Mouse (Mus musculus) hindbrain, embryonic 11.5 days (tissue): ENCODE results near the gene Ckmt1. TPM values are rescaled to one million over a fixed set of nuclear protein-coding genes. Genes with fewer than 3 reads are reported as not detected.
"Not testable (repeated sequence)": the region's sequence is repeated elsewhere in the genome, so short reads cannot be mapped to it uniquely, and the experiment has no call there.

Experiments
- ATAC-seq: fragments of 200-750 bp; cut with Nextera tagmentation; 2 replicates; pipeline ENCODE4 v1.8.0; 2017; ENCODE audit warnings: mild to moderate bottlenecking, moderate TSS enrichment, moderate library complexity; ENCODE audit not compliant: low FRiP score
- DNase-seq: peaks from one replicate; pipeline ENCODE4 v3.0.0-alpha.2; 2015; ENCODE audit warnings: low spot score
- H3K27ac ChIP-seq: fragments of 300-500 bp; sonication (generic); 2 replicates; pipeline ENCODE4 v1.5.1; 2014; ENCODE audit warnings: mild to moderate bottlenecking, low read depth, low read length
- H3K27me3 ChIP-seq: fragments of 300-500 bp; sonication (generic); 2 replicates; pipeline ENCODE4 v1.6.1; 2014; ENCODE audit warnings: mild to moderate bottlenecking, low read length, moderate library complexity, mixed read lengths; ENCODE audit not compliant: control insufficient read depth, insufficient read depth
- H3K36me3 ChIP-seq: fragments of 300-500 bp; sonication (generic); 2 replicates; pipeline ENCODE4 v1.6.1; 2014; ENCODE audit warnings: mild to moderate bottlenecking, low read length, moderate library complexity, mixed read lengths; ENCODE audit not compliant: control insufficient read depth, insufficient read depth
- H3K4me1 ChIP-seq: fragments of 300-500 bp; sonication (generic); replicated peaks from 2 replicates; pipeline ENCODE4 v1.6.1; 2014; ENCODE audit warnings: low read length, mixed read lengths; ENCODE audit not compliant: control insufficient read depth, insufficient read depth
- H3K4me2 ChIP-seq: fragments of 300-500 bp; sonication (generic); replicated peaks from 2 replicates; pipeline ENCODE4 v1.6.1; 2014; ENCODE audit warnings: mild to moderate bottlenecking, low read depth, low read length
- H3K4me3 ChIP-seq: fragments of 300-500 bp; sonication (generic); 2 replicates; pipeline ENCODE4 v1.5.1; 2014; ENCODE audit warnings: low read depth, low read length
- H3K9ac ChIP-seq: fragments of 300-500 bp; sonication (generic); 2 replicates; pipeline ENCODE4 v1.6.1; 2014; ENCODE audit warnings: low read depth, low read length
- H3K9me3 ChIP-seq: fragments of 300-500 bp; sonication (generic); 2 replicates; pipeline ENCODE4 v1.6.1; 2016; ENCODE audit warnings: low read length; ENCODE audit not compliant: control insufficient read depth
- WGBS: fragments of 180-500 bp; shearing (Covaris S2); extraction: QIAGEN DNeasy Blood & Tissue Kit; methylation state at CpG from one replicate; pipeline ENCODE4 v1.1.7; 2014; 5-methylcytosine and 5-hydroxymethylcytosine counted together
- polyA plus RNA-seq: library from polyadenylated mRNA; unstranded; fragments of >200 nt; fragmentation: Nextera tagmentation; extraction: Ambion mirVana; gene quantifications from 2 replicates; pipeline ENCODE4 v1.2.1, GENCODE M21; 2014

The Ckmt1 gene
- polyA plus RNA-seq, 1 experiment from 2014 or later: 8.5 TPM

DNA sequence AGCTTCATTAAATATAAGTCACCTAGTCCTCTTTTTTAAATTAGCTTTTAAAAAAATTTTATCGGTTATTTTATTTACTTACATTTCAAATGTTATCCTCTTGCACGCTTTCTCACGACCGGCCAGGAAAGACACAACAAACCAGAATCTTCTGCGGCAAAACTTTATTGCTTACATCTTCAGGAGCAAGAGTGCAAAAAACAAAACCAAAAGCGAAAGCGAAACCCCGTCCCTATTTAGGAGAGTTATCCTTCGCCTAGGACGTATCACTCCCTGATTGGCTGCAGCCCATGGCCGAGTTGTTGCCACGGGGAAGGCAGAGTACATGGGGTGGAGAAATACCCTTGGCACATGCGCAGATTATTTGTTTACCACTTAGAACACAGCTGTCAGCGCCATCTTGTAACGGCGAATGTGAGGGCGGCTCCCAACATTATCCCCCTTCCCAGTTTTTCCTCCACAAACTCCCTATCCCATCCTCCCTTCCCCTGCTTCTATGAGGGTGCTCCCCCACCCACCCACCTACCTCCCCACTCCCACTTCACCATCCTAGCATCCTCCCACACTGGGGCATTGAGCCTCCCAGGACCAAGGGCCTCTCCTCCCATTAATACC, 29.6 kb downstream of the Ckmt1 start, which contains the start of gene Strc:
Gene Strc (minus strand): TSS at position 208 of the 615 bp plus-strand sequence.
- H3K4me2 ChIP-seq, ATAC-seq, H3K9ac ChIP-seq, H3K4me1 ChIP-seq, H3K27me3 ChIP-seq, H3K4me3 ChIP-seq, H3K9me3 ChIP-seq, H3K27ac ChIP-seq, H3K36me3 ChIP-seq, DNase-seq: not testable (repeated sequence)
- 94% methylated on average over 14 of the region's 17 CpGs for WGBS

GRCm38 (mm10) chr2:121396624-121397023, 39.1 kb downstream of the Ckmt1 start:
- no peaks in the 10 kb centered on the region for H3K9me3 ChIP-seq
- ATAC-seq: no peak
- no peaks in the 10 kb centered on the region for H3K4me1 ChIP-seq
- WGBS: 17% methylated on average over 8 of the region's 8 CpGs
- no peaks in the 10 kb centered on the region for H3K36me3 ChIP-seq
- DNase-seq: peak; percentile 93
- H3K4me2 ChIP-seq: no peak overlapping the region
- H3K27ac ChIP-seq: no peak overlapping the region
- no peak overlapping the region for H3K4me3 ChIP-seq
- H3K9ac ChIP-seq: no peak overlapping the region
- H3K27me3 ChIP-seq: no peaks in the 10 kb centered on the region

DNA sequence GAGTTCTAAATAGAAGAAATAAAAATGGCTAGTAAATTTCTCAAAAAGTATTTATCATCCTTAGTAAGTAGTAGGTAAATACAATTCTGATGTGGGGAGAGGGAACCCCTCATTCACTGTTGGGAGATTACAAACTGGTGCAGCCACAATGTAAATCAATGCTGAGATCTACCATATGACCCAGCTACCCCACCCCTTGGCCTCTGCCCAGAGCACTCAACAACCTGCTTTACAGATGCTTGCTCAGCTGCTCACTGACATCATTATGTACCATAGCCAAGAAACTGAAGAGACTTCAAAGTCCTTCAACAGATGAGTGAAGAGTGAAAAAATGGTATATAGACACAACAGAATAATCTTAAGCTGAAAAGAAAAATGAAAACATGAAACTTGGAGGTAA, 45.8 kb downstream of the Ckmt1 start:
- Histone ChIP-seq H3K27me3 (no peaks in the 10 kb centered on the region), H3K36me3 (no peaks in the 10 kb centered on the region), H3K9ac (no peak overlapping the region), H3K4me3 (no peak overlapping the region), H3K27ac (no peak overlapping the region), H3K4me1 (no peaks in the 10 kb centered on the region), H3K4me2 (no peak overlapping the region), H3K9me3 (no peaks in the 10 kb centered on the region)
- DNase-seq: no peak
- ATAC-seq: no peak

GRCm38 (mm10) chr2:121408160-121408559, 50.6 kb downstream of the Ckmt1 start:
- H3K4me1 ChIP-seq: no peaks in the 10 kb centered on the region
- H3K9me3 ChIP-seq: no peaks in the 10 kb centered on the region
- no peaks in the 10 kb centered on the region for H3K36me3 ChIP-seq
- no peak overlapping the region for H3K4me3 ChIP-seq
- WGBS: 37% methylated on average over 4 of the region's 4 CpGs
- DNase-seq: peak; percentile 17
- no peak overlapping the region for H3K4me2 ChIP-seq
- no peak for ATAC-seq
- no peak overlapping the region for H3K9ac ChIP-seq
- no peaks in the 10 kb centered on the region for H3K27me3 ChIP-seq
- no peak overlapping the region for H3K27ac ChIP-seq

- peak overlapping the region; percentile 80 for H3K4me3 ChIP-seq
- no peaks in the 10 kb centered on the region for H3K36me3 ChIP-seq
- 14% methylated on average over 4 of the region's 4 CpGs for whole genome bisulfite sequencing
- H3K27me3 ChIP-seq: no peaks in the 10 kb centered on the region
- peaks cover 3% of the 10 kb centered on the region; the same call in 1 of the 2 replicates for H3K4me1 ChIP-seq
- peak overlapping the region; percentile 90 for H3K27ac ChIP-seq
- ATAC-seq (no peak; the same call in 1 of the 2 replicates), DNase-seq (no peak)
- no peaks in the 10 kb centered on the region for H3K9me3 ChIP-seq
- H3K9ac ChIP-seq: peak overlapping the region; percentile 74
- H3K4me2 ChIP-seq: peak overlapping the region; percentile 45
Measured at GRCm38 (mm10) chr2:121412843-121413386, 55.4 kb downstream of the Ckmt1 start.

Other genes with a start within 250 kb of the Ckmt1 start
- not detected in 2 replicates for gene Tgm7, start 247.9 kb upstream of the Ckmt1 start, polyA plus RNA-seq
- 32.2 and 33.7 TPM in 2 replicates for gene Adal, start 217.3 kb upstream of the Ckmt1 start, polyA plus RNA-seq
- gene Lcmt2, start 217.1 kb upstream of the Ckmt1 start, polyA plus RNA-seq: 20.8 and 25.3 TPM in 2 replicates
- 61.8 and 69.9 TPM in 2 replicates for gene Tubgcp4, start 187.1 kb upstream of the Ckmt1 start, polyA plus RNA-seq
- gene Zscan29, start 186.6 kb upstream of the Ckmt1 start, polyA plus RNA-seq: 12.3 and 13.7 TPM in 2 replicates
- 132 and 164 TPM in 2 replicates for gene Trp53bp1, start 86.3 kb upstream of the Ckmt1 start, polyA plus RNA-seq
- 14.9 and 20.8 TPM in 2 replicates for gene Map1a, start 68.1 kb upstream of the Ckmt1 start, polyA plus RNA-seq
- gene Ppip5k1, start 2.3 kb upstream of the Ckmt1 start, polyA plus RNA-seq: 10.9 and 11.8 TPM in 2 replicates
- not detected in 2 replicates for gene Strc, start 29.5 kb downstream of the Ckmt1 start, polyA plus RNA-seq
- 470 and 556 TPM in 2 replicates for gene Pdia3, start 56.1 kb downstream of the Ckmt1 start, polyA plus RNA-seq
- gene Catsper2, start 56.1 kb downstream of the Ckmt1 start, polyA plus RNA-seq: 1.9 and 2.7 TPM in 2 replicates
- 3.1 and 3.7 TPM in 2 replicates for gene Ell3, start 86.6 kb downstream of the Ckmt1 start, polyA plus RNA-seq
- gene Serf2, start 91.5 kb downstream of the Ckmt1 start, polyA plus RNA-seq: 457 and 490 TPM in 2 replicates
- 114 and 116 TPM in 2 replicates for gene Hypk, start 95.6 kb downstream of the Ckmt1 start, polyA plus RNA-seq
- gene Serinc4, start 99.1 kb downstream of the Ckmt1 start, polyA plus RNA-seq: 0.46 and 0.80 TPM in 2 replicates
- 80.4 and 80.9 TPM in 2 replicates for gene Mfap1b, start 116.4 kb downstream of the Ckmt1 start, polyA plus RNA-seq
- 30.9 and 31.5 TPM in 2 replicates for gene Mfap1a, start 149.0 kb downstream of the Ckmt1 start, polyA plus RNA-seq
- 11.4 and 12.6 TPM in 2 replicates for gene Wdr76, start 149.0 kb downstream of the Ckmt1 start, polyA plus RNA-seq